Mouse (Mus musculus): ENCODE measurements around the gene Mob3b. TPM values are rescaled to one million over a fixed set of nuclear protein-coding genes. Genes with fewer than 3 reads are reported as not detected.
A peak's percentile ranks its signal among the peaks of the same experiment; 100 is the strongest.

Mob3b gene
- polyA plus RNA-seq, 1 experiment from 2014 or later: 20.7 TPM

GRCm38 (mm10) chr4:35101201-35101600 is 56.1 kb downstream of the Mob3b start:
- peaks cover 23% of the 10 kb centered on the region for H3K4me1 ChIP-seq

GRCm38 (mm10) chr4:35099865-35100780 is 57.2 kb downstream of the Mob3b start:
- ATAC-seq (ENCODE audit: low FRiP score): peak; percentile 94
- peaks cover 23% of the 10 kb centered on the region for H3K4me1 ChIP-seq
- H3K36me3 ChIP-seq (replicated peaks): no peaks in the 10 kb centered on the region
- no peaks in the 10 kb centered on the region for H3K9me3 ChIP-seq
- H3K4me2 ChIP-seq: peak overlapping the region; percentile 62
- WGBS: 7% methylated on average over 29 of the region's 29 CpGs
- 0 out of 2 replicates have a peak overlapping the region, but pooled peaks have one; percentile 20 for H3K27ac ChIP-seq
- peak overlapping the region; percentile 35 for H3K4me3 ChIP-seq (replicated peaks)
- no peaks in the 10 kb centered on the region for H3K27me3 ChIP-seq
- H3K9ac ChIP-seq: peak overlapping the region; percentile 42

More at GRCm38 (mm10) chr4:35101201-35101600, 56.1 kb downstream of the Mob3b start:
- no peak overlapping the region for H3K4me3 ChIP-seq (replicated peaks)
- no peak overlapping the region for H3K9ac ChIP-seq
- H3K4me2 ChIP-seq: no peak overlapping the region
- H3K9me3 ChIP-seq: no peaks in the 10 kb centered on the region
- no peak for ATAC-seq (ENCODE audit: low FRiP score)
- no peaks in the 10 kb centered on the region for H3K27me3 ChIP-seq
- no peak overlapping the region for H3K27ac ChIP-seq
- WGBS: 50% methylated on average over 7 of the region's 7 CpGs
- no peaks in the 10 kb centered on the region for H3K36me3 ChIP-seq (replicated peaks)

GRCm38 (mm10) chr4:35099210-35099864 is 57.9 kb downstream of the Mob3b start:
- H3K4me3 ChIP-seq (replicated peaks): peak overlapping the region; percentile 35
- no peaks in the 10 kb centered on the region for H3K9me3 ChIP-seq
- 26% methylated on average over 17 of the region's 17 CpGs for WGBS
- no peaks in the 10 kb centered on the region for H3K27me3 ChIP-seq
- H3K4me1 ChIP-seq: peaks cover 23% of the 10 kb centered on the region
- 0 out of 2 replicates have a peak overlapping the region, but pooled peaks have one; percentile 20 for H3K27ac ChIP-seq
- ATAC-seq (ENCODE audit: low FRiP score): peak; percentile 45
- H3K9ac ChIP-seq: peak overlapping the region; percentile 40; the same call in 1 of the 2 replicates
- no peaks in the 10 kb centered on the region for H3K36me3 ChIP-seq (replicated peaks)
- H3K4me2 ChIP-seq: peak overlapping the region; percentile 62

GRCm38 (mm10) chr4:35098552-35098951 is 58.7 kb downstream of the Mob3b start:
- Histone ChIP-seq H3K4me3 (replicated peaks) (no peak overlapping the region), H3K4me2 (no peak overlapping the region), H3K9ac (no peak overlapping the region), H3K27ac (no peak overlapping the region), H3K4me1 (peaks cover 23% of the 10 kb centered on the region), H3K27me3 (no peaks in the 10 kb centered on the region), H3K36me3 (replicated peaks) (no peaks in the 10 kb centered on the region), H3K9me3 (no peaks in the 10 kb centered on the region)
- no peak; the same call in 1 of the 2 replicates for ATAC-seq (ENCODE audit: low FRiP score)
- WGBS: 86% methylated on average over 6 of the region's 6 CpGs

- WGBS: 91% methylated on average over 27 of the region's 28 CpGs
Measured at GRCm38 (mm10) chr4:35096226-35097175, 60.8 kb downstream of the Mob3b start.

GRCm38 (mm10) chr4:35092457-35092856 is 64.8 kb downstream of the Mob3b start:
- ATAC-seq (ENCODE audit: low FRiP score): no peak
- no peaks in the 10 kb centered on the region for H3K27me3 ChIP-seq
- no peak overlapping the region for H3K27ac ChIP-seq
- no peaks in the 10 kb centered on the region for H3K4me1 ChIP-seq
- WGBS: 90% methylated on average over 3 of the region's 3 CpGs
- no peak overlapping the region for H3K4me2 ChIP-seq
- no peaks in the 10 kb centered on the region for H3K36me3 ChIP-seq (replicated peaks)
- no peak overlapping the region for H3K4me3 ChIP-seq (replicated peaks)
- no peak overlapping the region for H3K9ac ChIP-seq
- H3K9me3 ChIP-seq: no peaks in the 10 kb centered on the region

More at GRCm38 (mm10) chr4:35096226-35097175, 60.8 kb downstream of the Mob3b start:
- Histone ChIP-seq H3K4me1 (peaks cover 23% of the 10 kb centered on the region), H3K36me3 (replicated peaks) (no peaks in the 10 kb centered on the region), H3K4me2 (no peak overlapping the region), H3K4me3 (replicated peaks) (no peak overlapping the region), H3K27ac (no peak overlapping the region), H3K9ac (no peak overlapping the region), H3K9me3 (no peaks in the 10 kb centered on the region), H3K27me3 (no peaks in the 10 kb centered on the region)
- ATAC-seq (ENCODE audit: low FRiP score): no peak

GRCm38 (mm10) chr4:35091157-35091784 is 66.0 kb downstream of the Mob3b start:
- H3K27ac ChIP-seq: no peak overlapping the region
- H3K36me3 ChIP-seq (replicated peaks): no peaks in the 10 kb centered on the region
- H3K9ac ChIP-seq: no peak overlapping the region
- no peak overlapping the region for H3K4me3 ChIP-seq (replicated peaks)
- H3K27me3 ChIP-seq: no peaks in the 10 kb centered on the region
- H3K4me1 ChIP-seq: no peaks in the 10 kb centered on the region
- no peak for ATAC-seq (ENCODE audit: low FRiP score)
- 92% methylated on average over 13 of the region's 13 CpGs for WGBS
- no peaks in the 10 kb centered on the region for H3K9me3 ChIP-seq
- no peak overlapping the region for H3K4me2 ChIP-seq

- Histone ChIP-seq H3K4me1 (no peaks in the 10 kb centered on the region), H3K4me2 (no peak overlapping the region), H3K36me3 (replicated peaks) (no peaks in the 10 kb centered on the region), H3K9ac (no peak overlapping the region), H3K4me3 (replicated peaks) (no peak overlapping the region), H3K27me3 (no peaks in the 10 kb centered on the region), H3K9me3 (no peaks in the 10 kb centered on the region), H3K27ac (no peak overlapping the region)
- no peak for ATAC-seq (ENCODE audit: low FRiP score)
- WGBS: 80% methylated on average over 14 of the region's 14 CpGs
Measured at GRCm38 (mm10) chr4:35089321-35090316, 67.7 kb downstream of the Mob3b start.

- Histone ChIP-seq H3K9ac (no peak overlapping the region), H3K27me3 (no peaks in the 10 kb centered on the region), H3K4me1 (no peaks in the 10 kb centered on the region), H3K27ac (no peak overlapping the region), H3K4me3 (replicated peaks) (no peak overlapping the region), H3K4me2 (no peak overlapping the region), H3K36me3 (replicated peaks) (peaks cover 5% of the 10 kb centered on the region; the same call in 1 of the 2 replicates), H3K9me3 (no peaks in the 10 kb centered on the region)
- ATAC-seq (ENCODE audit: low FRiP score): no peak
- WGBS: 80% methylated on average over 7 of the region's 7 CpGs
Measured at GRCm38 (mm10) chr4:35086067-35086700, 71.1 kb downstream of the Mob3b start.

GRCm38 (mm10) chr4:35084060-35084459 is 73.2 kb downstream of the Mob3b start:
- H3K27me3 ChIP-seq: no peaks in the 10 kb centered on the region
- ATAC-seq (ENCODE audit: low FRiP score): no peak
- peaks cover 5% of the 10 kb centered on the region; the same call in 1 of the 2 replicates for H3K36me3 ChIP-seq (replicated peaks)
- no peak overlapping the region for H3K4me2 ChIP-seq
- no peak overlapping the region for H3K9ac ChIP-seq
- H3K9me3 ChIP-seq: no peaks in the 10 kb centered on the region
- H3K4me3 ChIP-seq (replicated peaks): no peak overlapping the region
- H3K27ac ChIP-seq: no peak overlapping the region
- H3K4me1 ChIP-seq: no peaks in the 10 kb centered on the region
- 94% methylated on average over 8 of the region's 8 CpGs for WGBS
